Mouse (Mus musculus): ENCODE results near the gene Guca1b. TPM values are rescaled to one million over a fixed set of nuclear protein-coding genes. Genes with fewer than 3 reads are reported as not detected.

Guca1b gene
- polyA plus RNA-seq, 1 experiment from 2014 or later, result 0.59 TPM

DNA sequence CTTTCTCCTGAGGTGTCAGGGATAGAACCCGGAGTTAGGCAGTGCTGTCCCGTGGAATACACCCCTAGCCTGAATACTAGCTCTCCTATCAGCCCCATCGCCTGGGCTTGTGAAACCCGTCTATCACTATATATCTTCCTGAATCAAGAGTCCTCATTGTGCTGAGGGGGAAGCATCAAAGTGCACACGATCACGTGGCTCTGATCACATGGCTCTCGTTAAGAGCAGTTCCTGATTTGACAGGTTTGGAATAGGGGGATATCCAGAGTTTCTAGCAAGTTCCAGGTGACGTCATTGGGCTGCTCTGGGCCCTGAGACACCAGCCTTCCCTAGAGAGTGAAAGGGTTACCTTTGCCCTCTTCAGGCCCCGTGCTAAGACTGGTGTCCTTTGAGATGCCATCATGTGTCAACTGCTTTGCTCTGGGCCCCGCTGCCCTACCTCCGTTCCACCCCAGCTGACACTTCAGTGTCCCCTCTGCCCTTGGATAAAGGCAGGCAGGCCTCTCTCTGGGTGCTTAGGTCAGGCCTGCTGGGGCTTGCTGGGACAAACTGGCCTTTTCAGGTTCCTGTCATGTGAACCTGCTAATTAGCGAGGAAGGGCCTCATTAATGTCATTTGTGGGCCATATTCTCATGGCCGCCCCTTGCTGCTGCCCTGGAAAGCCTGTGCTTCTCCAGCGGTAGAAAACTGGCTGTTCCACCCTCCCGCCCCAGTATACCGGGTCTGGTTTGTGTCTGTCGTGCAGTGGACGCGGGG lies 56.3 kb downstream of the Guca1b start:
- H3K4me1 ChIP-seq, result peaks cover 13% of the 10 kb centered on the region

DNA sequence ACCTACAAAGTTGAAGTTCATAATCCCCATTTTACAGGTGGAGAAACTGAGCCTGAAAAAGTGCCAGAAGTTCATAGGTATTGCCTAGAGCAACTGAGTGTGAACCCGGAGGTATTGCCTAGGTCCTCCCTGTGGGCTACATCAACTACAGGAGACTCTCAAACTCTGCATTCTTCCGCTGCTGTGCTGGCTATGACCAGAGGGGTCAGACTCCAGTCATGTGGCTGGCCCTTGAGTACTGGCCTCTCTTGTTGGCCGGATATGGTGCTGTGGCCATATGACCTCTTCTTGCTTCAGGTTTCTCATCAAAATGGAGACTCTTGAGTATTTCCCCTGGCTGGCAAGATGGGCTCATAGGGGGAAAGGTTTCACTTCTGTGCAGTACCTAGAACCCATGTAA lies 57.1 kb downstream of the Guca1b start:
- Histone ChIP-seq H3K4me3 (no peak overlapping the region), H3K4me2 (replicated peaks) (no peak overlapping the region), H3K27ac (no peak overlapping the region), H3K9me3 (replicated peaks) (no peaks in the 10 kb centered on the region), H3K4me1 (peaks cover 8% of the 10 kb centered on the region), H3K9ac (no peak overlapping the region), H3K27me3 (peaks cover 24% of the 10 kb centered on the region), H3K36me3 (no peaks in the 10 kb centered on the region)
- WGBS, result 77% methylated on average over 3 of the region's 3 CpGs
- ATAC-seq (ENCODE audit: low FRiP score), result no peak

More for the DNA sequence above, 56.3 kb downstream of the Guca1b start:
- no peak overlapping the region for H3K9ac ChIP-seq
- no peaks in the 10 kb centered on the region for H3K36me3 ChIP-seq
- H3K4me3 ChIP-seq, result no peak overlapping the region
- H3K27ac ChIP-seq, result no peak overlapping the region
- ATAC-seq (ENCODE audit: low FRiP score), result no peak
- peaks cover 32% of the 10 kb centered on the region for H3K27me3 ChIP-seq
- WGBS, result 68% methylated on average over 19 of the region's 19 CpGs
- H3K4me2 ChIP-seq (replicated peaks), result no peak overlapping the region
- no peaks in the 10 kb centered on the region for H3K9me3 ChIP-seq (replicated peaks)

Other genes starting within 250 kb of the Guca1b start
- 64.3 and 69.3 TPM in 2 replicates for gene Mrps10, start 16.5 kb upstream of the Guca1b start, polyA plus RNA-seq (2016; fragmentation: Nextera tagmentation; extraction: Ambion mirVana)
- 0.84 and 1.2 TPM in 2 replicates for gene Guca1a, start 15.2 kb downstream of the Guca1b start, polyA plus RNA-seq (2016; fragmentation: Nextera tagmentation; extraction: Ambion mirVana)
- gene AI661453, start 51.2 kb downstream of the Guca1b start, polyA plus RNA-seq (2016; fragmentation: Nextera tagmentation; extraction: Ambion mirVana), result 0.28 and 0.34 TPM in 2 replicates
- 0.14 and 0.65 TPM in 2 replicates for gene 1700001C19Rik, start 52.0 kb downstream of the Guca1b start, polyA plus RNA-seq (2016; fragmentation: Nextera tagmentation; extraction: Ambion mirVana)
- 27.5 and 29.5 TPM in 2 replicates for gene Taf8, start 116.9 kb downstream of the Guca1b start, polyA plus RNA-seq (2016; fragmentation: Nextera tagmentation; extraction: Ambion mirVana)
- gene Ccnd3, start 119.7 kb downstream of the Guca1b start, polyA plus RNA-seq (2016; fragmentation: Nextera tagmentation; extraction: Ambion mirVana), result 177 and 179 TPM in 2 replicates
- gene Bysl, start 226.1 kb downstream of the Guca1b start, polyA plus RNA-seq (2016; fragmentation: Nextera tagmentation; extraction: Ambion mirVana), result 31.8 and 32.0 TPM in 2 replicates
- 38.8 and 39.0 TPM in 2 replicates for gene Med20, start 226.2 kb downstream of the Guca1b start, polyA plus RNA-seq (2016; fragmentation: Nextera tagmentation; extraction: Ambion mirVana)
- gene Gm20517, start 226.2 kb downstream of the Guca1b start, polyA plus RNA-seq (2016; fragmentation: Nextera tagmentation; extraction: Ambion mirVana), result 2.5 and 3.9 TPM in 2 replicates
- gene Usp49, start 245.3 kb downstream of the Guca1b start, polyA plus RNA-seq (2016; fragmentation: Nextera tagmentation; extraction: Ambion mirVana), result 10.5 and 12.3 TPM in 2 replicates

Data from hindbrain, embryonic 12.5 days (tissue).